Mouse (Mus musculus): ENCODE results near the gene Adamts20. TPM values are rescaled to one million over a fixed set of nuclear protein-coding genes. Genes with fewer than 3 reads are reported as not detected.

Gene Adamts20
- polyA plus RNA-seq, 1 experiment from 2014 or later, result 3.4 TPM

DNA sequence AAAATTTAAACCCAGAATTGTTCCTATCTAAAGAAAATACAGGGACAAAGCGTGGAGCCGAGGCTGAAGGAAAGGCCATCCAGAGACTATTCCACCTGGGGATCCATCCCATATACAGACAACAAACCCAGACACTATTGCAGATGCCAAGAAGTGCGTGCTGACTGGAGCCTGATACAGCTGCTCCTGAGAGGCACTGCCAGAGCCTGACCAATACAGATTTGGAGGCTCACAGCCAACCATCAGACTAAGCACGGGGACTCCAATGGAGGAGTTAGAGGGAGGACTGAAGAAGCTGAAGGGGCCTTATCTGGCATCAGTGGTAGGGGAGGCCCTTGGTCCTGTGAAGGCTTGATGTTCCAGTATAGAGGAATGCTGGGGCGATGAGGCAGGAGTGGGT lies 138.6 kb downstream of the Adamts20 start:
- 87% methylated on average over 5 of the region's 5 CpGs for WGBS
- no peak overlapping the region for H3K9ac ChIP-seq
- H3K27ac ChIP-seq, result no peak overlapping the region
- no peak overlapping the region for H3K4me3 ChIP-seq
- no peaks in the 10 kb centered on the region for H3K9me3 ChIP-seq (replicated peaks)
- peaks cover 8% of the 10 kb centered on the region for H3K36me3 ChIP-seq (ENCODE audit: poor library complexity, severe bottlenecking)
- no peak for ATAC-seq
- H3K4me2 ChIP-seq, result no peak overlapping the region
- no peaks in the 10 kb centered on the region for H3K27me3 ChIP-seq
- peaks cover 10% of the 10 kb centered on the region; the same call in 1 of the 2 replicates for H3K4me1 ChIP-seq

- peak; percentile 58; the same call in 1 of the 2 replicates for ATAC-seq
- Histone ChIP-seq H3K27ac (no peak overlapping the region), H3K9ac (no peak overlapping the region), H3K4me2 (no peak overlapping the region), H3K36me3 (ENCODE audit: poor library complexity, severe bottlenecking) (peaks cover 8% of the 10 kb centered on the region), H3K9me3 (replicated peaks) (no peaks in the 10 kb centered on the region), H3K4me3 (no peak overlapping the region), H3K27me3 (no peaks in the 10 kb centered on the region), H3K4me1 (peaks cover 10% of the 10 kb centered on the region; the same call in 1 of the 2 replicates)
- WGBS, result 56% methylated on average over 13 of the region's 13 CpGs
Measured at GRCm38 (mm10) chr15:94325509-94326181, 139.6 kb downstream of the Adamts20 start.

DNA sequence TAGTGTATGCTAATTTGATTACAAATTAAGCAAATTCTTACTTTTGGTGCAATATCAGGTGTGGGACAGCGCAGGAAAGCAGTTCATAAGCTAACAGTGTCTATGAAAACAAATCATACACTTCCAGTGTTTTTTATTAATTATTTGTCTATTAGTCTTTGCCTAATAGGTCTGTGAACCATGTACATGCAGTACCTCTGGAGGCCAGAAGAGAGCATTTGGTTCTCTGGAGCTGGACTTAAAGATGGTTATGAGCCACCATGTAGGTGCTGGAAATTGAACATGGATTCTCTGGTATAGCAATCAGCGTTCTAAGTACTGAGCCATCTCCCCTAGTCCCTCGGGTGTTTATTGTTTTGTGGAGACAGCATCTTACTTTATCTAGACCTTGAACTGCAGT lies 149.0 kb downstream of the Adamts20 start:
- Histone ChIP-seq H3K4me1 (no peaks in the 10 kb centered on the region), H3K9me3 (replicated peaks) (no peaks in the 10 kb centered on the region), H3K4me3 (no peak overlapping the region), H3K27me3 (no peaks in the 10 kb centered on the region), H3K4me2 (no peak overlapping the region), H3K27ac (no peak overlapping the region), H3K9ac (no peak overlapping the region), H3K36me3 (ENCODE audit: poor library complexity, severe bottlenecking) (no peaks in the 10 kb centered on the region)
- WGBS, result 93% methylated on average over 3 of the region's 3 CpGs
- ATAC-seq, result no peak

DNA sequence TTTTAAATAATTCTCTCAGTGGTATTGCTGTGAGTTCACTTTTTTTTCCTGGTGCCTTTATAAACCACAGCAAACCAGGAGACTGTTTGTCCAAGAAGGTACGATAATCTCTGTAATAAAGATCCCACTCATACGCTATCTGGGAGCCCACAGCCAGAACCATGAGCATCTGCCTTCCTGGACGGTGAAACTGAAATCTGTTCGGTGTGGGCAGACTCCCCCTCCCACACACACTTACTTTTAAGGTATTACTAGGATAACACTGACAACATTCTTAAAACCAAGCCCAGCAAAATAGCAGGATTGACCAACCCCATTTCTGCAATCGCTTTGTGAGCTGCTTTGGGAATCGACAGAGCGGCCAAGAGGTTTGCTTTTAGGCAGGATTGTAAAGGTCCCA lies 155.5 kb downstream of the Adamts20 start:
- ATAC-seq, result no peak
- H3K36me3 ChIP-seq (ENCODE audit: poor library complexity, severe bottlenecking), result no peaks in the 10 kb centered on the region
- H3K9me3 ChIP-seq (replicated peaks), result no peaks in the 10 kb centered on the region
- no peaks in the 10 kb centered on the region for H3K4me1 ChIP-seq
- H3K4me3 ChIP-seq, result no peak overlapping the region
- WGBS, result 95% methylated on average over 7 of the region's 7 CpGs
- no peak overlapping the region for H3K9ac ChIP-seq
- H3K27me3 ChIP-seq, result no peaks in the 10 kb centered on the region
- H3K27ac ChIP-seq, result no peak overlapping the region
- H3K4me2 ChIP-seq, result no peak overlapping the region

- Histone ChIP-seq H3K9ac (no peak overlapping the region), H3K4me1 (no peaks in the 10 kb centered on the region), H3K4me3 (no peak overlapping the region), H3K36me3 (ENCODE audit: poor library complexity, severe bottlenecking) (no peaks in the 10 kb centered on the region), H3K4me2 (no peak overlapping the region), H3K9me3 (replicated peaks) (no peaks in the 10 kb centered on the region), H3K27ac (no peak overlapping the region), H3K27me3 (no peaks in the 10 kb centered on the region)
- no peak for ATAC-seq
- WGBS, result 88% methylated on average over 9 of the region's 9 CpGs
Measured at GRCm38 (mm10) chr15:94307888-94308287, 157.3 kb downstream of the Adamts20 start.

DNA sequence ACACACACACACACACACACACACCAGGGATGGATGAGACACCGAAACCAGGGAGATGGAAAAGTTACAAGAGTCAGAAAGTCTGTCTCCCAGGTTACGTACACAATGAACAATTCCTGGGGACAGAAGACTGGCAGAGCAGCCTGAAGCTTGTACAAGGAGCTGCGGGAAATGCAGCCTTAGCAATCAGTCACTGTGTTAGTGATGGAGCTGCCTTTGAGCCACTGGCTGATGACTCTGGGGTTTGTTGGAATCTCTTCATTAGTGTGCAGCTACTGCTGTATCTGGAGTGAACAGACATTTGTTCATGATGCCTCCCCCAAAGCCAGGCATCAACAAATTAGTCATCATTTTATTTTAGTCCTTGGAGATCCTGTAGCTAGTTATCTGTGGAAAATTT lies 162.1 kb downstream of the Adamts20 start:
- Histone ChIP-seq H3K4me1 (no peaks in the 10 kb centered on the region), H3K4me2 (no peak overlapping the region), H3K9me3 (replicated peaks) (no peaks in the 10 kb centered on the region), H3K27me3 (no peaks in the 10 kb centered on the region), H3K4me3 (no peak overlapping the region), H3K9ac (no peak overlapping the region), H3K36me3 (ENCODE audit: poor library complexity, severe bottlenecking) (no peaks in the 10 kb centered on the region), H3K27ac (no peak overlapping the region)
- ATAC-seq, result no peak
- WGBS, result 83% methylated on average over 3 of the region's 3 CpGs

GRCm38 (mm10) chr15:94294084-94294483 lies 171.1 kb downstream of the Adamts20 start:
- ATAC-seq, result no peak
- Histone ChIP-seq H3K9me3 (replicated peaks) (no peaks in the 10 kb centered on the region), H3K4me2 (no peak overlapping the region), H3K4me3 (no peak overlapping the region), H3K4me1 (no peaks in the 10 kb centered on the region), H3K9ac (no peak overlapping the region), H3K36me3 (ENCODE audit: poor library complexity, severe bottlenecking) (no peaks in the 10 kb centered on the region), H3K27me3 (no peaks in the 10 kb centered on the region), H3K27ac (no peak overlapping the region)
- WGBS, result 78% methylated on average over 4 of the region's 4 CpGs

DNA sequence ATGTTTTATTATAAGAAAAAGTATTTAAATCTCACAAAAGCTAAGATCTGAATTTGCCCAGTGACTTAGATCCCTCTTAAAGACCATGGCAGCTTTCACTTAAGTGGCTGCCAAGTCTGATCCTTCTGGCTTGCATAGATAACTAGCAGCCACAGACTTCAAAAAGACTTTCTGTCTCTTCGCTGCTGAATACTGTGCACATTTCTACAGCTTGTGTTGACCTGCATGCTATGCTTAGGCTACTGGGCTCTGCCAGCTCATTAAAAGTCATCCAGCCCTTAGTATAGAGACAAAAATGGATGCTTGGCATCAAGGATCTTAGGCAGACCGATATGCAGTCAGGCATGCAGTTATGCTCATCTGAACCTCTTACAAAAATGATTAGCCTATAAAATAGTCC lies 177.2 kb downstream of the Adamts20 start:
- no peak for ATAC-seq
- H3K36me3 ChIP-seq (ENCODE audit: poor library complexity, severe bottlenecking), result no peaks in the 10 kb centered on the region

DNA sequence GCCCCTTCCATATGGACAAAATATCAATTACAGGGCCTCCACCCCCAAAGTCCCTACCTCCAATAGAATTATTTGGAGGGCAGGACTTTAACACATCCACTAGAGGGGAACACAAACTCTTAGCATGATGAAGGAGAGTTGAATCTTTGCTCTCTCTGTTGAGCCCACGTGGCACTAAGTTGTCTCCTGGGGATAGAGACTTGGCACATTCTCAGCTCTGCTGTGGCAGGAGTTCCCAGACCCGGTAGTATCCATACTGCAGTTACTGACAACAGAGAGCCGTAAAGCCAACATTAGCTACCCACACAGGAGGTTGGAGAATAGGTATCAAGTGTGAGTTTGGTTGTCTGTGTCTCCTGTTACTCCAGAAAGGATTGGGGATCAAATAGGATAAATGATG lies 177.7 kb downstream of the Adamts20 start:
- no peak for ATAC-seq
- H3K27me3 ChIP-seq, result no peaks in the 10 kb centered on the region
- H3K4me2 ChIP-seq, result no peak overlapping the region
- H3K9ac ChIP-seq, result no peak overlapping the region
- no peaks in the 10 kb centered on the region for H3K9me3 ChIP-seq (replicated peaks)
- no peaks in the 10 kb centered on the region for H3K4me1 ChIP-seq
- no peak overlapping the region for H3K27ac ChIP-seq
- H3K4me3 ChIP-seq, result no peak overlapping the region
- H3K36me3 ChIP-seq (ENCODE audit: poor library complexity, severe bottlenecking), result no peaks in the 10 kb centered on the region
- 76% methylated on average over 3 of the region's 3 CpGs for WGBS

More for the DNA sequence above, 177.2 kb downstream of the Adamts20 start:
- WGBS, result 90% methylated on average over 2 of the region's 2 CpGs
- Histone ChIP-seq H3K9me3 (replicated peaks) (no peaks in the 10 kb centered on the region), H3K4me1 (no peaks in the 10 kb centered on the region), H3K27ac (no peak overlapping the region), H3K9ac (no peak overlapping the region), H3K27me3 (no peaks in the 10 kb centered on the region), H3K4me2 (no peak overlapping the region), H3K4me3 (no peak overlapping the region)

DNA sequence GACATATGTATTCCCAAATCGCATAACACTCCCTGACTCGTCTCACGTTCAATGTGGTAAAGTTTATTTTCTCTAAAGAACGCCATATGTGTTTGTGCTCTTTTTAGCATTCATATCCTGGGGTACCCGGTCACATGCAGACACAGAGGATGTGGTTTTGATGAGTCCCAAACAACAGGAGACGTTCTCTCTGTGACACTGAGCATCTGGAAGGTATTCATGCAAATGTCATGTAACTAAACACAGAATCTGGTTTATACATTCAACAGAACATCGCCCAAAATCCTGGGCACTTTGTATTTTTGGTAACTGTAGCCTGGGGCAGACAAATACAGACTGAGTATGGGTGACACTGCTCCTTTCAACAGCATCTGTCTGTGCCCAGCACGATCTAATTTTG lies 188.8 kb downstream of the Adamts20 start:
- 86% methylated on average over 8 of the region's 8 CpGs for WGBS
- no peak overlapping the region for H3K4me3 ChIP-seq
- ATAC-seq, result no peak
- H3K27ac ChIP-seq, result no peak overlapping the region
- H3K36me3 ChIP-seq (ENCODE audit: poor library complexity, severe bottlenecking), result no peaks in the 10 kb centered on the region
- no peak overlapping the region for H3K9ac ChIP-seq
- H3K4me2 ChIP-seq, result no peak overlapping the region
- no peaks in the 10 kb centered on the region for H3K27me3 ChIP-seq
- no peaks in the 10 kb centered on the region for H3K4me1 ChIP-seq
- H3K9me3 ChIP-seq (replicated peaks), result no peaks in the 10 kb centered on the region

GRCm38 (mm10) chr15:94265630-94266029 lies 199.6 kb downstream of the Adamts20 start:
- no peaks in the 10 kb centered on the region for H3K9me3 ChIP-seq (replicated peaks)
- no peak overlapping the region for H3K27ac ChIP-seq
- H3K9ac ChIP-seq, result no peak overlapping the region
- no peaks in the 10 kb centered on the region for H3K27me3 ChIP-seq
- H3K36me3 ChIP-seq (ENCODE audit: poor library complexity, severe bottlenecking), result no peaks in the 10 kb centered on the region
- H3K4me3 ChIP-seq, result no peak overlapping the region
- H3K4me1 ChIP-seq, result peaks cover 18% of the 10 kb centered on the region
- WGBS, result 18% methylated on average over 10 of the region's 10 CpGs
- no peak overlapping the region for H3K4me2 ChIP-seq
- no peak for ATAC-seq

DNA sequence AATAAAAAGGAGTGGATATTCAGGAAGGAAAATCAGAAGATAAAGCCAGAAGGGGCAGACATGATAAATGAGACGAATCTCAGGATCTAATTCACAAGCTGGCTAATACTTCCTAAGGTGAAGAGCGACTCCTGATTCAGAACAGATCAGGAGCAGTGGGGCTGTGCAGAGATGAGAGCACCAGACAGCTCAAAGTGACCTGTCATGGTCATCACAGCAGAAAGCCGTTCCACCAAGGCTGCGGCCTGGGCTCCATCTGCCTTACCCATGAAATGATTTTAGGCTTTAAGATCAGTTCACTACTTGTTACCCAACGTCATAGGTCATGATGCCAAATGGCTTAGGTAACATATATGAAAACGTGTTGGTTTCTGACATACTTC lies 200.7 kb downstream of the Adamts20 start:
- Histone ChIP-seq H3K27ac (peak overlapping the region; percentile 60; the same call in 1 of the 2 replicates), H3K4me1 (peaks cover 18% of the 10 kb centered on the region), H3K9ac (no peak overlapping the region), H3K27me3 (no peaks in the 10 kb centered on the region), H3K4me2 (no peak overlapping the region), H3K9me3 (replicated peaks) (no peaks in the 10 kb centered on the region), H3K4me3 (no peak overlapping the region), H3K36me3 (ENCODE audit: poor library complexity, severe bottlenecking) (no peaks in the 10 kb centered on the region)
- 68% methylated on average over 6 of the region's 6 CpGs for WGBS
- peak; percentile 50 for ATAC-seq

- WGBS, result 54% methylated on average over 8 of the region's 8 CpGs
- Histone ChIP-seq H3K27me3 (no peaks in the 10 kb centered on the region), H3K4me2 (no peak overlapping the region), H3K4me1 (peaks cover 18% of the 10 kb centered on the region), H3K9ac (no peak overlapping the region), H3K4me3 (no peak overlapping the region), H3K27ac (peak overlapping the region; percentile 60; the same call in 1 of the 2 replicates), H3K9me3 (replicated peaks) (no peaks in the 10 kb centered on the region), H3K36me3 (ENCODE audit: poor library complexity, severe bottlenecking) (no peaks in the 10 kb centered on the region)
- peak; percentile 78 for ATAC-seq
Measured at GRCm38 (mm10) chr15:94263866-94264496, 201.2 kb downstream of the Adamts20 start.
